10 mouse cellular contexts compared by ENCODE assay signal in the genomic region with DNA sequence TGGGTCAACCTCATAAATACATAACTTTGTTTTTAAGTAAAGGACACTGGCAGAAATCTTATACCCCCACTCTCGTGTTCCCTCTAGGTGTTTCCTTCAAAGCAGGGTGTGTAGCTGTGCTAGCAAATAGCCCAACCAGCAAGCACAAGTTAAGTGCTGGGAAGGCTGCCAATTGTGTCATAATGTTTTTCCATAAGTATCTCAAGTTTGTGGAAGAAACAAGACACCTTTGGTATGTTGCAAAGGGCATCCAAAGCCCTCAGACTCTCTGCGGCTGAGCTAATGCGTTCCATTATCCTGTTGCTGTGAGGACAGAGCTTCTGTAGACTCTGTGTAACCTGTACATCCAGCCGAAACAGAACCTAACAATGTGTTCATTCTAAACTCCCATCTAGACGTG.
DNase-seq lines count a peak whose midpoint lies in the region; ATAC-seq lines count a peak whose summit lies in the region.
"Had no signal": no experiment of that assay in that cellular context is flagged by ENCODE, and none has a peak within 500 bp of the region (broad histone marks: within the 10 kb centered on the region; RNA-seq: fewer than 3 reads in every experiment).

No protein-coding gene starts in this region.

- H3K36me3 ChIP-seq in heart, embryonic 15.5 days = no peaks in the 10 kb centered on the region
- H3K36me3 ChIP-seq in heart, embryonic 10.5 days = no peaks in the 10 kb centered on the region
- H3K36me3 ChIP-seq in embryonic facial prominence, embryonic 15.5 days = no peaks in the 10 kb centered on the region
- H3K36me3 ChIP-seq in liver, embryonic 12.5 days = no peaks in the 10 kb centered on the region

- no peak; the same call in 1 of the 2 replicates for ATAC-seq in heart, embryonic 15.5 days (replicated peaks; ENCODE audit: insufficient number of reproducible peaks, insufficient read depth, low FRiP score, low read depth)
- ATAC-seq in embryonic facial prominence, embryonic 15.5 days (ENCODE audit: insufficient number of reproducible peaks, low FRiP score, low TSS enrichment, low read depth) = peak; percentile 85
- ATAC-seq in liver, embryonic 12.5 days = no peak
- ATAC-seq: CD4-positive, CD25-positive, alpha-beta regulatory T cell, adult 4 months had no signal

- no peaks in the 10 kb centered on the region for H3K9me3 ChIP-seq in heart, embryonic 15.5 days (replicated peaks)
- no peaks in the 10 kb centered on the region for H3K9me3 ChIP-seq in heart, embryonic 10.5 days
- no peaks in the 10 kb centered on the region for H3K9me3 ChIP-seq in embryonic facial prominence, embryonic 15.5 days (replicated peaks)
- no peaks in the 10 kb centered on the region for H3K9me3 ChIP-seq in liver, embryonic 12.5 days (replicated peaks)

- no peaks in the 10 kb centered on the region for H3K27me3 ChIP-seq in heart, embryonic 15.5 days
- no peaks in the 10 kb centered on the region for H3K27me3 ChIP-seq in heart, embryonic 10.5 days (ENCODE audit: insufficient read depth, poor library complexity, severe bottlenecking)
- H3K27me3 ChIP-seq in embryonic facial prominence, embryonic 15.5 days = no peaks in the 10 kb centered on the region
- H3K27me3 ChIP-seq in liver, embryonic 12.5 days (replicated peaks) = no peaks in the 10 kb centered on the region

- H3K4me2 ChIP-seq in heart, embryonic 15.5 days = no peak overlapping the region
- H3K4me2 ChIP-seq in embryonic facial prominence, embryonic 15.5 days (replicated peaks) = 0 out of 2 replicates have a peak overlapping the region, but pooled peaks have one; percentile 10
- H3K4me2 ChIP-seq in liver, embryonic 12.5 days = no peak overlapping the region

- peaks cover 8% of the 10 kb centered on the region for H3K4me1 ChIP-seq in heart, embryonic 15.5 days (replicated peaks)
- no peaks in the 10 kb centered on the region for H3K4me1 ChIP-seq in heart, embryonic 10.5 days
- peaks cover 10% of the 10 kb centered on the region for H3K4me1 ChIP-seq in embryonic facial prominence, embryonic 15.5 days
- H3K4me1 ChIP-seq in liver, embryonic 12.5 days = no peaks in the 10 kb centered on the region

- H3K27ac ChIP-seq in heart, embryonic 15.5 days = peak overlapping the region; percentile 18
- no peak overlapping the region for H3K27ac ChIP-seq in heart, embryonic 10.5 days
- peak overlapping the region; percentile 85 for H3K27ac ChIP-seq in embryonic facial prominence, embryonic 15.5 days (replicated peaks)
- no peak overlapping the region for H3K27ac ChIP-seq in liver, embryonic 12.5 days

- 35% methylated on average over 5 of the region's 5 CpGs for WGBS in heart, embryonic 15.5 days
- WGBS in heart, embryonic 10.5 days = 74% methylated on average over 5 of the region's 5 CpGs
- 22% methylated on average over 5 of the region's 5 CpGs for WGBS in embryonic facial prominence, embryonic 15.5 days
- 58% methylated on average over 5 of the region's 5 CpGs for WGBS in liver, embryonic 12.5 days (ENCODE audit: insufficient replicate concordance)

- no peak overlapping the region for H3K9ac ChIP-seq in heart, embryonic 15.5 days
- no peak overlapping the region for H3K9ac ChIP-seq in embryonic facial prominence, embryonic 15.5 days
- H3K9ac ChIP-seq in liver, embryonic 12.5 days = no peak overlapping the region

- no peak overlapping the region for H3K4me3 ChIP-seq in heart, embryonic 15.5 days
- H3K4me3 ChIP-seq in heart, embryonic 10.5 days = no peak overlapping the region
- H3K4me3 ChIP-seq in embryonic facial prominence, embryonic 15.5 days (replicated peaks) = no peak overlapping the region
- H3K4me3 ChIP-seq in liver, embryonic 12.5 days = no peak overlapping the region

- DNase-seq in heart, embryonic 10.5 days (ENCODE audit: low spot score) = no peak
- DNase-seq in kidney, adult 8-10 months = peak; percentile 9 to 28
- DNase-seq in lung, postnatal 14 days = peak; percentile 52
- DNase-seq in cerebellum, postnatal 36 days = no peak
- no peak for DNase-seq in yolk sac, embryonic 10.5 days (ENCODE audit: low spot score)
- DNase-seq: thymus, postnatal 36 days had no signal

Comparison
In these comparisons a context has a peak if more than half of its experiments do, and no peak if none do; other contexts are left out.
1. H3K27ac ChIP-seq: peak in heart, embryonic 15.5 days (single experiment) and embryonic facial prominence, embryonic 15.5 days (single experiment); none in heart, embryonic 10.5 days (single experiment) and liver, embryonic 12.5 days (single experiment).
2. DNase-seq: peak in kidney, adult 8-10 months (2 of 2) and lung, postnatal 14 days (single experiment); none in heart, embryonic 10.5 days (single experiment), cerebellum, postnatal 36 days (0 of 2) and yolk sac, embryonic 10.5 days (single experiment).